Mouse (Mus musculus): ENCODE measurements around the gene 1700010I14Rik. TPM values are rescaled to one million over a fixed set of nuclear protein-coding genes. Genes with fewer than 3 reads are reported as not detected.

The 1700010I14Rik gene
- 1.8 and 2.4 TPM in 2 replicates for polyA plus RNA-seq (2012; rRNA removed)

GRCm38 (mm10) chr17:8988119-8988807 lies at the start of gene 1700010I14Rik:
Gene 1700010I14Rik (plus strand): TSS chr17:8988333.
- DNase-seq (ENCODE audit: low read depth): peak; percentile 90
- TF ChIP-seq CTCF (IDR thresholded peaks at IDR 0.05; ENCODE audit: borderline replicate concordance, extremely low read depth, insufficient read depth, insufficient read length): peak; percentile 63
- no peak for TF ChIP-seq POLR2A (IDR thresholded peaks at IDR 0.05; ENCODE audit: borderline replicate concordance, extremely low read depth, insufficient read depth, insufficient read length, poor library complexity, severe bottlenecking)

GRCm38 (mm10) chr17:8951588-8951987 lies 36.5 kb upstream of the 1700010I14Rik start:
- no peak for DNase-seq (ENCODE audit: low read depth)
- no peak for TF ChIP-seq POLR2A (IDR thresholded peaks at IDR 0.05; ENCODE audit: borderline replicate concordance, extremely low read depth, insufficient read depth, insufficient read length, poor library complexity, severe bottlenecking)
- TF ChIP-seq CTCF (IDR thresholded peaks at IDR 0.05; ENCODE audit: borderline replicate concordance, extremely low read depth, insufficient read depth, insufficient read length): no peak

GRCm38 (mm10) chr17:8952951-8953350 lies 35.2 kb upstream of the 1700010I14Rik start:
- TF ChIP-seq POLR2A (IDR thresholded peaks at IDR 0.05; ENCODE audit: borderline replicate concordance, extremely low read depth, insufficient read depth, insufficient read length, poor library complexity, severe bottlenecking) (no peak), CTCF (IDR thresholded peaks at IDR 0.05; ENCODE audit: borderline replicate concordance, extremely low read depth, insufficient read depth, insufficient read length) (no peak)

GRCm38 (mm10) chr17:8958125-8958524 lies 30.0 kb upstream of the 1700010I14Rik start:
- no peak for TF ChIP-seq CTCF (IDR thresholded peaks at IDR 0.05; ENCODE audit: borderline replicate concordance, extremely low read depth, insufficient read depth, insufficient read length)
- no peak for TF ChIP-seq POLR2A (IDR thresholded peaks at IDR 0.05; ENCODE audit: borderline replicate concordance, extremely low read depth, insufficient read depth, insufficient read length, poor library complexity, severe bottlenecking)
- DNase-seq (ENCODE audit: low read depth): no peak

More at GRCm38 (mm10) chr17:8952951-8953350, 35.2 kb upstream of the 1700010I14Rik start:
- no peak for DNase-seq (ENCODE audit: low read depth)

GRCm38 (mm10) chr17:8960386-8960785 lies 27.7 kb upstream of the 1700010I14Rik start:
- DNase-seq (ENCODE audit: low read depth): no peak

GRCm38 (mm10) chr17:8961097-8961496 lies 27.0 kb upstream of the 1700010I14Rik start:
- TF ChIP-seq CTCF (IDR thresholded peaks at IDR 0.05; ENCODE audit: borderline replicate concordance, extremely low read depth, insufficient read depth, insufficient read length) (no peak), POLR2A (IDR thresholded peaks at IDR 0.05; ENCODE audit: borderline replicate concordance, extremely low read depth, insufficient read depth, insufficient read length, poor library complexity, severe bottlenecking) (no peak)
- DNase-seq (ENCODE audit: low read depth): peak; percentile 80

More at GRCm38 (mm10) chr17:8960386-8960785, 27.7 kb upstream of the 1700010I14Rik start:
- no peak for TF ChIP-seq POLR2A (IDR thresholded peaks at IDR 0.05; ENCODE audit: borderline replicate concordance, extremely low read depth, insufficient read depth, insufficient read length, poor library complexity, severe bottlenecking)
- TF ChIP-seq CTCF (IDR thresholded peaks at IDR 0.05; ENCODE audit: borderline replicate concordance, extremely low read depth, insufficient read depth, insufficient read length): no peak

- TF ChIP-seq CTCF (IDR thresholded peaks at IDR 0.05; ENCODE audit: borderline replicate concordance, extremely low read depth, insufficient read depth, insufficient read length) (no peak), POLR2A (IDR thresholded peaks at IDR 0.05; ENCODE audit: borderline replicate concordance, extremely low read depth, insufficient read depth, insufficient read length, poor library complexity, severe bottlenecking) (no peak)
- peak; percentile 81 for DNase-seq (ENCODE audit: low read depth)
These were observed 26.5 kb upstream of the 1700010I14Rik start for GRCm38 (mm10) chr17:8961644-8962043.

GRCm38 (mm10) chr17:8965177-8965576 lies 23.0 kb upstream of the 1700010I14Rik start:
- no peak for DNase-seq (ENCODE audit: low read depth)
- TF ChIP-seq CTCF (IDR thresholded peaks at IDR 0.05; ENCODE audit: borderline replicate concordance, extremely low read depth, insufficient read depth, insufficient read length) (no peak), POLR2A (IDR thresholded peaks at IDR 0.05; ENCODE audit: borderline replicate concordance, extremely low read depth, insufficient read depth, insufficient read length, poor library complexity, severe bottlenecking) (no peak)

- TF ChIP-seq POLR2A (IDR thresholded peaks at IDR 0.05; ENCODE audit: borderline replicate concordance, extremely low read depth, insufficient read depth, insufficient read length, poor library complexity, severe bottlenecking): no peak
- TF ChIP-seq CTCF (IDR thresholded peaks at IDR 0.05; ENCODE audit: borderline replicate concordance, extremely low read depth, insufficient read depth, insufficient read length): no peak
These were observed 15.8 kb upstream of the 1700010I14Rik start for GRCm38 (mm10) chr17:8972152-8972854.

GRCm38 (mm10) chr17:8973331-8973730 lies 14.8 kb upstream of the 1700010I14Rik start:
- TF ChIP-seq CTCF (IDR thresholded peaks at IDR 0.05; ENCODE audit: borderline replicate concordance, extremely low read depth, insufficient read depth, insufficient read length): no peak
- no peak for TF ChIP-seq POLR2A (IDR thresholded peaks at IDR 0.05; ENCODE audit: borderline replicate concordance, extremely low read depth, insufficient read depth, insufficient read length, poor library complexity, severe bottlenecking)
- no peak for DNase-seq (ENCODE audit: low read depth)

More at GRCm38 (mm10) chr17:8972152-8972854, 15.8 kb upstream of the 1700010I14Rik start:
- DNase-seq (ENCODE audit: low read depth): peak; percentile 61

GRCm38 (mm10) chr17:8974423-8974822 lies 13.7 kb upstream of the 1700010I14Rik start:
- no peak for TF ChIP-seq CTCF (IDR thresholded peaks at IDR 0.05; ENCODE audit: borderline replicate concordance, extremely low read depth, insufficient read depth, insufficient read length)
- TF ChIP-seq POLR2A (IDR thresholded peaks at IDR 0.05; ENCODE audit: borderline replicate concordance, extremely low read depth, insufficient read depth, insufficient read length, poor library complexity, severe bottlenecking): no peak
- peak; percentile 49 for DNase-seq (ENCODE audit: low read depth)

Measured in brain, embryonic 14.5 days (tissue).